Mouse (Mus musculus) hindbrain, embryonic 11.5 days (tissue): Measurements from ENCODE around the gene Syn3. TPM values are rescaled to one million over a fixed set of nuclear protein-coding genes. Genes with fewer than 3 reads are reported as not detected.

Experiments
- ATAC-seq: fragments of 200-750 bp; cut with Nextera tagmentation; 2 replicates; pipeline ENCODE4 v1.8.0; 2017; ENCODE audit warnings: mild to moderate bottlenecking, moderate TSS enrichment, moderate library complexity; ENCODE audit not compliant: low FRiP score
- DNase-seq: peaks from one replicate; pipeline ENCODE4 v3.0.0-alpha.2; 2015; ENCODE audit warnings: low spot score
- H3K27ac ChIP-seq: fragments of 300-500 bp; sonication (generic); 2 replicates; pipeline ENCODE4 v1.5.1; 2014; ENCODE audit warnings: mild to moderate bottlenecking, low read depth, low read length
- H3K27me3 ChIP-seq: fragments of 300-500 bp; sonication (generic); 2 replicates; pipeline ENCODE4 v1.6.1; 2014; ENCODE audit warnings: mild to moderate bottlenecking, low read length, moderate library complexity, mixed read lengths; ENCODE audit not compliant: control insufficient read depth, insufficient read depth
- H3K36me3 ChIP-seq: fragments of 300-500 bp; sonication (generic); 2 replicates; pipeline ENCODE4 v1.6.1; 2014; ENCODE audit warnings: mild to moderate bottlenecking, low read length, moderate library complexity, mixed read lengths; ENCODE audit not compliant: control insufficient read depth, insufficient read depth
- H3K4me1 ChIP-seq: fragments of 300-500 bp; sonication (generic); replicated peaks from 2 replicates; pipeline ENCODE4 v1.6.1; 2014; ENCODE audit warnings: low read length, mixed read lengths; ENCODE audit not compliant: control insufficient read depth, insufficient read depth
- H3K4me2 ChIP-seq: fragments of 300-500 bp; sonication (generic); replicated peaks from 2 replicates; pipeline ENCODE4 v1.6.1; 2014; ENCODE audit warnings: mild to moderate bottlenecking, low read depth, low read length
- H3K4me3 ChIP-seq: fragments of 300-500 bp; sonication (generic); 2 replicates; pipeline ENCODE4 v1.5.1; 2014; ENCODE audit warnings: low read depth, low read length
- H3K9ac ChIP-seq: fragments of 300-500 bp; sonication (generic); 2 replicates; pipeline ENCODE4 v1.6.1; 2014; ENCODE audit warnings: low read depth, low read length
- H3K9me3 ChIP-seq: fragments of 300-500 bp; sonication (generic); 2 replicates; pipeline ENCODE4 v1.6.1; 2016; ENCODE audit warnings: low read length; ENCODE audit not compliant: control insufficient read depth
- WGBS: fragments of 180-500 bp; shearing (Covaris S2); extraction: QIAGEN DNeasy Blood & Tissue Kit; methylation state at CpG from one replicate; pipeline ENCODE4 v1.1.7; 2014; 5-methylcytosine and 5-hydroxymethylcytosine counted together
- polyA plus RNA-seq: library from polyadenylated mRNA; unstranded; fragments of >200 nt; fragmentation: Nextera tagmentation; extraction: Ambion mirVana; gene quantifications from 2 replicates; pipeline ENCODE4 v1.2.1, GENCODE M21; 2014

The Syn3 gene
- polyA plus RNA-seq, 1 experiment from 2014 or later: 5.9 TPM

- H3K9ac ChIP-seq: no peak overlapping the region
- no peaks in the 10 kb centered on the region for H3K9me3 ChIP-seq
- H3K27ac ChIP-seq: no peak overlapping the region
- 83% methylated on average over 6 of the region's 6 CpGs for WGBS
- no peaks in the 10 kb centered on the region for H3K4me1 ChIP-seq
- DNase-seq: no peak
- H3K27me3 ChIP-seq: no peaks in the 10 kb centered on the region
- H3K36me3 ChIP-seq: no peaks in the 10 kb centered on the region
- no peak for ATAC-seq
- no peak overlapping the region for H3K4me3 ChIP-seq
- no peak overlapping the region for H3K4me2 ChIP-seq
Measured at GRCm38 (mm10) chr10:86410868-86411267, 87.8 kb downstream of the Syn3 start.

GRCm38 (mm10) chr10:86406952-86407351 lies 91.7 kb downstream of the Syn3 start:
- Histone ChIP-seq H3K36me3 (no peaks in the 10 kb centered on the region), H3K27me3 (no peaks in the 10 kb centered on the region), H3K9ac (no peak overlapping the region), H3K27ac (no peak overlapping the region), H3K4me3 (no peak overlapping the region), H3K9me3 (no peaks in the 10 kb centered on the region), H3K4me1 (no peaks in the 10 kb centered on the region), H3K4me2 (no peak overlapping the region)
- DNase-seq: no peak
- ATAC-seq: no peak
- WGBS: 83% methylated on average over 4 of the region's 4 CpGs

GRCm38 (mm10) chr10:86398347-86398720 lies 100.4 kb downstream of the Syn3 start:
- ATAC-seq (no peak), DNase-seq (no peak)
- Histone ChIP-seq H3K27ac (no peak overlapping the region), H3K4me2 (no peak overlapping the region), H3K27me3 (no peaks in the 10 kb centered on the region), H3K4me3 (no peak overlapping the region), H3K36me3 (no peaks in the 10 kb centered on the region), H3K4me1 (no peaks in the 10 kb centered on the region), H3K9ac (no peak overlapping the region), H3K9me3 (no peaks in the 10 kb centered on the region)
- WGBS: 57% methylated on average over 2 of the region's 2 CpGs

- Histone ChIP-seq H3K4me2 (no peak overlapping the region), H3K27ac (no peak overlapping the region), H3K9ac (no peak overlapping the region), H3K4me1 (no peaks in the 10 kb centered on the region), H3K36me3 (no peaks in the 10 kb centered on the region), H3K9me3 (no peaks in the 10 kb centered on the region), H3K4me3 (no peak overlapping the region), H3K27me3 (no peaks in the 10 kb centered on the region)
- DNase-seq: no peak
- 86% methylated on average over 4 of the region's 4 CpGs for WGBS
- ATAC-seq: no peak
Measured at GRCm38 (mm10) chr10:86397577-86398346, 100.9 kb downstream of the Syn3 start.

- H3K9ac ChIP-seq: no peak overlapping the region
- no peak overlapping the region for H3K27ac ChIP-seq
- H3K9me3 ChIP-seq: no peaks in the 10 kb centered on the region
- H3K36me3 ChIP-seq: no peaks in the 10 kb centered on the region
- no peak overlapping the region for H3K4me3 ChIP-seq
- H3K4me1 ChIP-seq: no peaks in the 10 kb centered on the region
- ATAC-seq: no peak
- 85% methylated on average over 3 of the region's 3 CpGs for WGBS
- H3K4me2 ChIP-seq: no peak overlapping the region
- no peaks in the 10 kb centered on the region for H3K27me3 ChIP-seq
- DNase-seq: no peak
Measured at GRCm38 (mm10) chr10:86392399-86392798, 106.3 kb downstream of the Syn3 start.

- DNase-seq (no peak), ATAC-seq (no peak)
Measured at GRCm38 (mm10) chr10:86389913-86390312, 108.8 kb downstream of the Syn3 start.

GRCm38 (mm10) chr10:86389357-86389756 lies 109.3 kb downstream of the Syn3 start:
- Histone ChIP-seq H3K4me2 (no peak overlapping the region), H3K27me3 (no peaks in the 10 kb centered on the region), H3K4me1 (no peaks in the 10 kb centered on the region), H3K4me3 (no peak overlapping the region), H3K36me3 (no peaks in the 10 kb centered on the region), H3K9ac (no peak overlapping the region), H3K27ac (no peak overlapping the region), H3K9me3 (no peaks in the 10 kb centered on the region)
- ATAC-seq: no peak
- WGBS: 90% methylated on average over 3 of the region's 3 CpGs
- DNase-seq: no peak

More at GRCm38 (mm10) chr10:86389913-86390312, 108.8 kb downstream of the Syn3 start:
- no peaks in the 10 kb centered on the region for H3K4me1 ChIP-seq
- H3K27ac ChIP-seq: no peak overlapping the region
- H3K9me3 ChIP-seq: no peaks in the 10 kb centered on the region
- H3K9ac ChIP-seq: no peak overlapping the region
- no peaks in the 10 kb centered on the region for H3K27me3 ChIP-seq
- no peaks in the 10 kb centered on the region for H3K36me3 ChIP-seq
- H3K4me3 ChIP-seq: no peak overlapping the region
- H3K4me2 ChIP-seq: no peak overlapping the region
- 54% methylated on average over 2 of the region's 2 CpGs for WGBS

GRCm38 (mm10) chr10:86388803-86389202 lies 109.9 kb downstream of the Syn3 start:
- Histone ChIP-seq H3K4me3 (no peak overlapping the region), H3K36me3 (no peaks in the 10 kb centered on the region), H3K4me1 (no peaks in the 10 kb centered on the region), H3K4me2 (no peak overlapping the region), H3K9me3 (no peaks in the 10 kb centered on the region), H3K9ac (no peak overlapping the region), H3K27me3 (no peaks in the 10 kb centered on the region), H3K27ac (no peak overlapping the region)
- WGBS: 78% methylated on average over 6 of the region's 6 CpGs
- DNase-seq: no peak
- no peak for ATAC-seq

- Histone ChIP-seq H3K36me3 (no peaks in the 10 kb centered on the region), H3K27me3 (no peaks in the 10 kb centered on the region), H3K9ac (no peak overlapping the region), H3K9me3 (no peaks in the 10 kb centered on the region), H3K4me2 (no peak overlapping the region), H3K27ac (no peak overlapping the region), H3K4me3 (no peak overlapping the region), H3K4me1 (no peaks in the 10 kb centered on the region)
- DNase-seq: no peak
- 76% methylated on average over 5 of the region's 5 CpGs for WGBS
- no peak for ATAC-seq
Measured at GRCm38 (mm10) chr10:86387821-86388440, 110.8 kb downstream of the Syn3 start.
